Mouse (Mus musculus) lung, postnatal 4 days (tissue): ENCODE results near the gene Arl8a.
A peak's percentile ranks its signal among the peaks of the same experiment; 100 is the strongest.
"Not testable (repeated sequence)": the region's sequence is repeated elsewhere in the genome, so short reads cannot be mapped to it uniquely, and the experiment has no call there.

Source experiments
- DNase-seq, 2 experiments: peaks; one replicate each; pipeline ENCODE4 v3.0.0; 2021

Arl8a gene

GRCm38 (mm10) chr1:135171202-135171601 lies 24.6 kb downstream of the Arl8a start:
- DNase-seq = no peak

GRCm38 (mm10) chr1:135171984-135172383 lies 25.4 kb downstream of the Arl8a start:
- peak; percentile 53 to 78 for DNase-seq

DNA sequence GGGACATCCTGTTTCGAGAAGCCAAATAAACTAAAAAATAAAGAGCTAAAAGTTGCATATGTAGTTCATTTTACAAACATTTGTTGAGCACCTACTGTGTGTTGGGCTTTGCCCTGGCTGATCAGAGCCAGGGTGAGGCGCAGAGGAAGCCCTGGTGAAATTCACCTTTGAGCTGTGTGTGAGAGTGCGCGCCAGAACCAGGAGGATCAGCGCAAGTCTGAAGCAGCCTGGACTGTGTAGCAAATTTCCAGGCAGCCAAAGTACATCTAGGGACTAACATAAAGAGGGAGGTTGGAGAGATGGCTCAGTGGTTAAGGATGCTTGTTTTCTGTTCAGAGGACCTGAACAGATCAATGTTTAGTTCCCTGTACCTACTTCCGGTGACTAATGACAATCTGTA lies 26.7 kb downstream of the Arl8a start:
- no peak for DNase-seq

DNA sequence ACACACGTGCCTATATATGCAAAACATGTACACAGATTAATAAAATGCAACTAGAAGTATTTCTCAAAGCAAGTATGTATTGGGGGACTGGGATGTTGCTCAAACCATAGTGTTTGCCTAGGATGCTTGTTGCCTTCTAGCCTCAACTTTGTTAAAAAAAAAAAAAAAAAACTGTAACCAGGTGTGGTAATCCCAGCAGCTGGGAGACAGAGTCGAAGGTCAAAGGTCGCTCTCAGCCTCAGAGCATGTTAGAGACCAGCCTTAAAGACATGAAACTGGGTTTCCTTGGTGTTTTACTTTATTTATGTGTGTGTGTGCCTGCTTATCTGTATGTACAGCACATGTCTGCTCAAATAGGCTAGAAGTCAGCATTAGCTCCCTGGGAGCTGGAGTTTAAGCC lies 28.6 kb downstream of the Arl8a start:
- DNase-seq = no peak

- DNase-seq = no peak
Observed at GRCm38 (mm10) chr1:135177724-135178123, 31.1 kb downstream of the Arl8a start.

GRCm38 (mm10) chr1:135178863-135179262 lies 32.2 kb downstream of the Arl8a start:
- no peak for DNase-seq

DNA sequence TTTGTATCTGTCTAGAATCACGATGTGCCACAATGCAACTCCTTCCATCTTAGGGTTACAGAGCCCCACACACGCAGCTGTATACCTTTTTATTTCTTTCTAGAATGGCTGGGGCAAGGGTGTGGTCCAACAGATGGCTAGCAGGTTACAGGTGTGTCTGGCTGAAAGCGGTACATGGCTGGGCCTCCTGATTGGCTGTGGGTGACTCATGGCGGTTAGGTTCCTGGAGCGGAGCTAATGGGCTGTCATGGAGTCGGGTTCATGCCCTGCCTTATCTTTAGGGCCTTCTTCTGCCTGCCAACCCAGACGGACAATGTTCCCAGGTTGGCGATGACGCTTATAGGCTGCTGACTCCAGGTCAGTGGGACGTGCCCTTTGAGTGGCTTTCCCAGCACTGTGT lies 34.2 kb downstream of the Arl8a start:
- DNase-seq = no peak

- DNase-seq = no peak
Observed at GRCm38 (mm10) chr1:135181275-135181674, 34.7 kb downstream of the Arl8a start.

DNA sequence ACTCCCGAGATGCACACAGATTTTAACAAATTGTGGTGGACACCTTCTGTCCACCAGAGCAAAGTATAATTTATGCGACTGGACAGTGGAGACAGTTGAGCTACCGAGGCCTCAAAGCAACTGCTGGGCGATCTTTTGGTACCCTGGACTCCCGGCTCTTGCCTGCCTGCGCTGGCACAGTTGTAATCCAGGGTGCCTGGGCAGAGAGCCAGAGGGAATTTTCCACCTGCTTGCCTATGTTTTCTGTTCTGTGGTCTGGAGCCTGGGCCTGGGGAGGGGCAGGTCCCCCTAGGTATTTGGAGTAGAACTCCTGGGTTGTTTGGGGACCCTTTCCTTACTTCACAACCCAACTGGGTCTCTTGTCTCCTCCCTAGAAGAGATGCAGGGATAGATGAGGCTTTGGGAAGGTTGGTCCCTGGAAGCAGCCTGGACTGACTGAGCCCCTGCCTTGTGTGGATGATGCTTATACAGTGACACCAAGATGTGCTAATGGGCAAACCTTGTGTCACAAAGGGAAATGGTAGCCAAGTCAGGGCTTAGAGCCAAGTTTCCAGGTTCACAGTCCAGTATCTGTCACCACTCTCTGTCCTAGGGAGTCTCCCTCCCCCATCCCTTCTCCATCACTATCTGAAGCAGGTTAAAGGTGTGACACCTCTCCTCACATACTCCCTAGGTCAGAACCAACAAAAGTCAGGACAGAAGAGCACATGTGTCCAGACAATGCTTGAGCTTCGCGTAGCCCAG lies 35.4 kb downstream of the Arl8a start:
- no peak for DNase-seq

DNA sequence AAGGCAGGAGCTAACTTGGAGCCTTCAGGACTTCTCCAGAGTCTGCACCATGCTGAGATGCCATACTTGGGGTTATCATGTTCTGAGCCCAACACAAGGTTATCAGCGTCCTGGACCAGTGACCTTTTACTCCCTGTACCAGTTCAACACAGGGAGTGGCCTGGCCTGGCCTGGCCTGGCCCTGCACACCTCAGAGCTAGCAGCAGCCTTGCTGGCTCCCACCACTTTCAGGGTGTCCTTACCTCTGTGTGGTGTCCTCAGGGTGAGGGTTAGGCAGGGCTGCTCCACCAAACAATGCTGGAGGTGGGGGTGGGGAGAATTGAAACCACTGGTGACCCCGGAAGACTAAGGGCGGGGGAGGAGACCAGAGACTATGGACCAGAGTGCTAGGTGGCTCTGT lies 36.4 kb downstream of the Arl8a start:
- no peak for DNase-seq

GRCm38 (mm10) chr1:135183448-135183847 lies 36.8 kb downstream of the Arl8a start:
- no peak for DNase-seq

- DNase-seq = no peak
Observed at GRCm38 (mm10) chr1:135183941-135184570, 37.4 kb downstream of the Arl8a start.

DNA sequence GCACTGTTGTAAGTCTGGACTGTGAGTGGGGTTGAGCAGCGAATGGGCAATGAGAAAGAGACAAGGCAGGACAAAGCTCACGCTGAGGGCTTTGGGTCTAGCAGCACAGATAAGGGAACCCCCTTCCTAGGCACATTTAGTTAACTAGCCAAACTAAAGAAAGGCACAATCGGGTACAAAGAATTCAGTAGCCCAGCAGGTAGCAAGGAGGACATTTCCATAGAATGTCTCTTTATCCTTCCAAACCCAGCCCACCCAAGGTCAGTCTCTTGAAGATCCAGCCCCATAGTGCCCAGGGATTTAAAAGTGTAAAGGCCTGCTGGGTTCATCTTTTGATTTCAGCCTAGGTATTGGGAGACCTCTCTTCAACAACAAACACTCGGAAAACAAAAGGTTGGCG lies 39.3 kb downstream of the Arl8a start:
- DNase-seq = no peak

GRCm38 (mm10) chr1:135186427-135186826 lies 39.8 kb downstream of the Arl8a start:
- DNase-seq = no peak

DNA sequence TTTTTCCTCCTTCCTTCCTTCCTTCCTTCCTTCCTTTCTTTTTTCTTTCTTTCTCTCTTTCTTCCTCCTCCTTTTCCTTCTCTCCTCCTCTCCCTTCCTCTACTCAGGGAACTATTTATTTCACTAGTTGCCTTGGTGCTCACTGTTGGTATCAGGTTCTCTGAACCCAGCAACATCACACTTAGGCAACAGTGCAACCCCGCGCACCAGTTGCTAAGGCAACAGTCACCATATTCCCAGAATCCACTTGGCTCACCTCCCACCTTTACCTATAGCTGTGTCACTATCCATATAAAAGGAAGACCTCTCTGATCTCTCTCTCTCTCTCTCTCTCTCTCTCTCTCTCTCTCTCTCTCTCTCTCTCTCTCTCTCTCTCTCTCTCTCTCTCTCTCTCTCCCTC lies 40.4 kb downstream of the Arl8a start:
- DNase-seq = not testable (repeated sequence)

GRCm38 (mm10) chr1:135188197-135188596 lies 41.6 kb downstream of the Arl8a start:
- no peak for DNase-seq

GRCm38 (mm10) chr1:135189186-135189585 lies 42.6 kb downstream of the Arl8a start:
- DNase-seq = no peak

DNA sequence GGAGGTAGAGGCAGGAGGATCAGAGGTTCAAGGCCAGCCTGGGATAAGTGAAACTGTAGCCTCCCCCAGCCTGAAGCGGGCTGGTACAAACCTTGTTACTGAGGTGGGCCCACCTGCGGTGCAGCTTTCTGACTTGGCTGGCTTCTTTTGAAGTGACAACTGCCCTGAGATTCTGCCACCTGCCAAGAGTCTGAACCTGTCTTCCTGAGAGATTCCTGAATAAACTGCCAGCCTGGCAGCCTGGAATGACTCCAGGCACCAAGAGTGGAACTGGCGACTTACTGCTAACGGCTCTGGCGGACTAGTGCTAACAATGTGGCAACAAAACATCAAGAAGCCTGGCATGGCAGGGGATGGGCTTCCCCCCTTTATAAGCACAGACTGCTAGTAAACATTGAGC lies 47.7 kb downstream of the Arl8a start:
- not testable (repeated sequence) for DNase-seq

DNA sequence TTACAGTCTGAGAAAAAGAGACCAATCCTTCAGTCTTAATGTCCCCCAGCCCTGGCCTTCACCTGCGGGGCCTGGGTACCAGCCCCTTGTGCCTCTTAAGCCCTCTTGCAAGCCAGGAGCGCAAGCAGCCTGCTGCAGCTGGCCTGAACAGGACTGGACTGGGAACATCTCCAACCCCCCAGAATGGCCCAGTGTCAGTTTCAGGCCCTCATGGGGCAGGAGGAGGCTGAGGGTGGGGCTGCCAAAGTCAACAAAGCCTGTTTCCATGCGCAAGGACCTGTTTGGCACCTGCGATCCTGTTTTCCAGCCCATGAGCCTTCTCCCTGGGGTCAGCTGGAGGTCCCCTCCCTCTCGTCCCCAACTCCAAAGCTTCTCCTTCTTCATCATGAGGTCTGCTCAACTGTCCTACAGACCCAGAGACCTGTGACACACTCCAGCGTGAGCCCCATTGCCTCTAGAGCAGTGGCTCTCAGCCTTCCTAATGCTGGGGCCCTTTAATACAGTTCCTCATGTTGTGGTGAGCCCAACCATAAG lies 49.4 kb downstream of the Arl8a start:
- no peak for DNase-seq

DNA sequence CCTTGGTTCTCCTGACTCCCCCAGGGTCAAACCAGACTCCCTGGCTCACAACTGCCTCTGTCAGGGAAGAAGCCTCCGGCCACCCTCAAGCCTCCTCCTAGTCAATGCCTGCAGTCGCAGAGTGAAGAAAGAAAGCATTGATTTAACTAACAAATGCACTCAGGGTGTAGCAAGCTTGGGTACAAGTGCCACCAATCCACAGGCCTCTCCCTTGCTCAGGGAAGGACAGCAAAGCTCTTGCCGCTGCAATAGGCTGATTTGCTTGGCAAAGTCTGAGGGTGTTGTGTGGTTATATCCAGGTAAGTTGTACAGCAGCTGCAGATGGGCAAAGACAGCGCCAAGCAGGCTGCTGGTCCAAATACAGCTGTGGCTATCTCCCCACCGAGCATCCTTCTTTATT lies 51.8 kb downstream of the Arl8a start:
- no peak for DNase-seq

DNA sequence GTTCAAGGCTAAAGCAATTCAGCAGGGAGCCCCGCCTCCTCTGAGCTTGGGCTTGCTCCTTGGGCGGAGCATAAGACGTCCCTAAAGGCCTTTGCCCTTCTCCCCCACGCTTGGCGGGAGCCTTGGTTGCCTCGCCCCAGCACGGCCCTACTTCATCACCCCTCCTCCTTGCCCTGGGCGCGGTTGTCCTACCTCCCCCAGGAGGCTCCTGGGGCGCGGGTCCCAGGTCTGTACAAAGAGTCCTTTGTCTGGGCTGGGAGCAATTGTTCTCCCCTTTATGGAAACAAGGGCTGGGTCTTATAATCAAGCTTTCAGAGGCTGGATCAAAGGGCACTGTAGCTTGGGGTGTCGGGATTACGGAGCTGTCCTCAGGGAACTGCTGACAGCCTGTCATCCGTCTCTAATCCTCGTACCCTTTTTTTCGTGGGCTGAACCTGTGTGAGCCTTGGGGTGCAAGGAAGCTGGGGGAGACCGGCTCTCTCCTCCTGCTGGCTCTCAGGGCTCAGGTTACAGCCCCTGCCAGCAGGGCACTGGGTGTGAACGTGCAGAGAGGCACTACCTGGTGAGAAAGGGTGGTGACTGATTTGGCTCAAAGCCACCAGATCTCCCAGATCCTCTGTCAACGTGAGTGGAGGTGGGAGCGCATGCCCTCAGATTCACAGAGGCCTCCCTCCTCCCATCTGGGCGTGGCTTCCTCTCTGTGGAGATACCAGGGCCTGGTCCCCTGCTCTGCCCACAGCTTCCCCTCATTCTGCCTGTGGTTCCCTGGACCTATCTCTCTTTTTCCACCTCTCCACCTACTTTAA lies 52.6 kb downstream of the Arl8a start:
- DNase-seq = peak; percentile 23 to 52

GRCm38 (mm10) chr1:135200400-135200799 lies 53.8 kb downstream of the Arl8a start:
- no peak for DNase-seq
